Mouse (Mus musculus) left cerebral cortex, adult 6 months (tissue): Measurements from ENCODE around the gene Pex19. TPM values are rescaled to one million over a fixed set of nuclear protein-coding genes. Genes with fewer than 3 reads are reported as not detected.

Source experiments
- long read RNA-seq, 2 experiments: library from polyadenylated mRNA; unstranded; transcript quantifications; one replicate each; pipeline ENCODE4 v2.0.0; 2019 to 2020
- polyA plus RNA-seq: library from polyadenylated mRNA; unstranded; fragments of <200 nt; fragmentation: Nextera tagmentation; gene quantifications from 2 replicates; pipeline ENCODE4 v1.2.3, GENCODE M21; 2021

Gene Pex19
- 92.8 and 102 TPM in 2 replicates for polyA plus RNA-seq
- long read RNA-seq, experiment 1, transcript Pex19-201 (8 exons, 1,917 nt) = major isoform, 843 of 919 reads
- long read RNA-seq, experiment 1, partial matches to known transcripts = 19 of 919 reads
- long read RNA-seq, experiment 1, other reads (novel, unspliced or antisense) = 53 of 919 reads
- long read RNA-seq, experiment 2, transcript Pex19-201 (8 exons, 1,917 nt) = major isoform, 88 of 131 reads
- long read RNA-seq, experiment 2, partial matches to known transcripts = 6 of 131 reads
- long read RNA-seq, experiment 2, other reads (novel, unspliced or antisense) = 34 of 131 reads

DNA sequence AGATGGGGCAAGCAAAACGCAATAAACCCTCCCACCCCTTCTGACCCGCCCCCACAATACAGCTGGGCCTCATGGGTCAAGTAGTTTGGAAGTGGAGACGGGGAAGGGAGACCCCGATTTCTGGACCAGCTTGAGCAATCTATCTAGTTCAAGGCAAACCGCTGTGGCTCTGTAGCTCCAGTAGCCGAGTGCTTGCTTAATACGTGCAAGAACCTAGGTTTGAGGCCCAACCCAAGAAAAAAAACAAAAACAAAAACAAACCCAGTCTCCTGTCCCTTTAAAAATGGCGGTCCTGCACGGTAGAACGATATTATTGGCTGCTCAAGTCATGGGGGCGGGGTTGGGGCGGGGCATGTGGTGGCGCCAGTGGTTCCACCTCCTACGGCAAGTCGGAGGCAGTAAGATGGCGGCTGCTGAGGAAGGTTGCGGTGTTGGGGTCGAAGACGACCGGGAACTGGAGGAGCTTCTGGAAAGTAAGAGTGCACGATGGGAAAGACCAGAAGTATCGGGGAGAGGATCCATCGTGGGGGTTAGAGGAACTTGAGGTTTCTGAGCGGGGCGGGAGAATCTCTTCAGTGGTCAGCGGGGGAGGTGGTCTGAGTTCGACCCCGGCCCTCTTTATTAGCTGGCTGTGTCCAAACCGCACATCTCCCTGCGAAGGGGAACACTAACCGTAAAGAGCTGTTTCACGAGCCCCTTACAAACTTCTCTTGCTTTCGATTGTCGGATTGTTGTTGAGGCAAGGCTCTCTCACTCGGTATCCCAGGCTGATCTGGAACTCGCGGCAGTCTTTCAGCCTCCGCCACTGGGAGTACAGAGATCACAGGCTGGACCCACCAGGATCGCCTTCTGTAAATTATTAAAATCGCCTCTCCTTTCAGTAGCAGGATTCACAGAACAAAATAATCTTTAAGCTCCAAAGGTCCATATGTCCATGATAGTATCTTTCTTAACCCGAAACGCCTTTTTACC lies at the start of gene Pex19:
Gene Pex19 (plus strand): TSS at position 380 of the 972 bp plus-strand sequence.

DNA sequence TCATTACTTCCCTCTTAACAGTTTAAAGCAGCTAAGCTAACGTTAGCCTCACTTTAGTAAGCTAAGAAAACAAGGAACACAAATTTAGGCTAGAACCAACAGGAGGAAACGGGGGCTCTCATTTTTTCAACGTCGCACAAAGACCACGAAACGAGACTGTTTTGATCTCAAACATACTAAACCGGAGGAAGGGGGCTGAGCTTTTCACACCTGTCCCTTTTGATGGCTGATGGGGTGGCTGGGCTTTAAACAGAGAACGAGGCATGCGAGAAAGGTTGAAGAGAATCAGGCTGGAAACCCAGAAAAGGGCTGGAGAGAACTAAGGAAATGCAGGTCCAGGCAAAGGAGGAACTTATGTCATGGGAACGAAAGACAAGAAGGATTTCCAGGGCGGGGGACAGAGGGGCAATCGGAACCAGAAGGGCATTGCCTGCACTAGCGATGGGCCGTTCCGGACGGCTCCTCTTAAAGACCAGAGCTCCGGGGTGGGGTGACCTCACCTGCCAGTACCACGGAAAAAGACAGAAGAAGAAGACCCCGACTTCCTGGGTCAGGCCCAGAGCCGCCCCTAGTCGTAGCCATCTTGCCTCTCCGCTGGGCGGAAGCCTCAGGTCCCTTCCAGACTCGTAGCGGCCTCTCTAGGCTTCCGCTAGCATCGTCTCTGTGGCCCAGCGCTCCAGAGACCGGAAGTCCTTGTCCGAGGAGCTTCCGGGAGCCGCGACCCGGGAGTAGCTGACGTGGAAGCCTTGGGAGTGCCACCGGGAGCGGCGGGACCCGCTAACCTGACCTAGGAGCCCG lies 44.3 kb upstream of the Pex19 start, which contains the start of the genes Copa and Ncstn:
Gene Copa (plus strand): TSS at position 429 of the 798 bp plus-strand sequence.
Gene Ncstn (minus strand): TSS at position 695 of the 798 bp plus-strand sequence.

DNA sequence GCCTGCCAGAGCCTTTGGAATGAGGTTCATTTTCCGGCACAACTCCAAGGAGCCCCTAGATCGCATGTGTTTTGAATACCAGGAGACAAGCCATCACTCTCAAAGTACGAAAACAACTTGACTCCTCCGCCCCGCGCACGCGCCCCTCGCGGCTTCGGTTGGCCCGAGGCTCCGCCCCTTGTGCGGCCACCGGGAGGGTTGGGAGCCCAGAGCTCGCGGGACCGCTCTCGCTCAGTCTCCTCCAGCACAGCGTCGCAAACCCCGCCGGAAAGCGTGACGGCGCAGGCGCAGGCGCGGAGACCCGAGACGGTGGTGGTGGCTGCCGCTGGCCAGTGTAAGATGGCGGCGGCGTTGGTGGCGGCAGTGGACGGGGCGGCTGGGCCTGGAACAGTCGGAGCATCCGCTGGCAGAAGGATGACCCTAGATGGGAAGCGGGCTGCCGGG lies 21.3 kb downstream of the Pex19 start, which contains the start of gene Dcaf8:
Gene Dcaf8 (plus strand): TSS at position 250 of the 444 bp plus-strand sequence.

Other genes starting within 250 kb of the Pex19 start
- gene Gm10521, start 231.1 kb upstream of the Pex19 start, polyA plus RNA-seq = not detected in 2 replicates
- gene Slamf6, start 209.2 kb upstream of the Pex19 start, polyA plus RNA-seq = 0.21 and 0.29 TPM in 2 replicates
- 7.4 and 9.8 TPM in 2 replicates for gene Vangl2, start 98.3 kb upstream of the Pex19 start, polyA plus RNA-seq
- 0.28 and 0.29 TPM in 2 replicates for gene Nhlh1, start 69.2 kb upstream of the Pex19 start, polyA plus RNA-seq
- gene Copa, start 44.2 kb upstream of the Pex19 start, polyA plus RNA-seq = 79.3 and 98.3 TPM in 2 replicates
- 34.1 and 40.6 TPM in 2 replicates for gene Ncstn, start 44.0 kb upstream of the Pex19 start, polyA plus RNA-seq
- gene Dcaf8, start 21.3 kb downstream of the Pex19 start, polyA plus RNA-seq = 53.6 and 58.6 TPM in 2 replicates
- gene Pea15a, start 80.0 kb downstream of the Pex19 start, polyA plus RNA-seq = 326 and 604 TPM in 2 replicates
- gene Casq1, start 93.1 kb downstream of the Pex19 start, polyA plus RNA-seq = 0.92 and 1.2 TPM in 2 replicates
- not detected in 2 replicates for gene Atp1a4, start 131.7 kb downstream of the Pex19 start, polyA plus RNA-seq
- 86.2 and 162 TPM in 2 replicates for gene Igsf8, start 134.9 kb downstream of the Pex19 start, polyA plus RNA-seq
- gene Atp1a2, start 171.3 kb downstream of the Pex19 start, polyA plus RNA-seq = 163 and 316 TPM in 2 replicates
- gene Kcnj9, start 202.6 kb downstream of the Pex19 start, polyA plus RNA-seq = 26.4 and 33.0 TPM in 2 replicates
- gene Kcnj10, start 214.5 kb downstream of the Pex19 start, polyA plus RNA-seq = 19.5 and 24.3 TPM in 2 replicates
- 2.0 and 2.2 TPM in 2 replicates for gene Pigm, start 249.8 kb downstream of the Pex19 start, polyA plus RNA-seq